Mouse (Mus musculus): ENCODE measurements at regions not wholly inside any gene's neighbourhood (a gene's known extent, or its start where the extent isn't known, plus 50 kb on each side); places are given as distances from the start of the nearest gene placed in this dataset.
A peak's percentile ranks its signal among the peaks of the same experiment; 100 is the strongest.

- Histone ChIP-seq H3K36me3 (ENCODE audit: control insufficient read depth, insufficient read depth, low read length) (no peaks in the 10 kb centered on the region), H3K27ac (ENCODE audit: insufficient read depth, low read depth, low read length) (no peak overlapping the region), H3K4me3 (ENCODE audit: insufficient read depth, low read depth, low read length) (no peak overlapping the region), H3K4me1 (ENCODE audit: control insufficient read depth, insufficient read depth, low read length) (no peaks in the 10 kb centered on the region), H3K27me3 (replicated peaks; ENCODE audit: control insufficient read depth, insufficient read depth, low read length) (no peaks in the 10 kb centered on the region)
- DNase-seq = no peak
- 68% methylated on average over 4 of the region's 4 CpGs for WGBS
- no peak for TF ChIP-seq POLR2A (IDR thresholded peaks at IDR 0.05; ENCODE audit: low read depth, low read length)
- TF ChIP-seq CTCF (conservative IDR thresholded peaks at IDR 0.05; ENCODE audit: insufficient read depth, insufficient read length, low read depth, low read length) = no peak
Observed at GRCm38 (mm10) chr13:78717686-78718431, 518.3 kb upstream of the Nr2f1 start.

- no peaks in the 10 kb centered on the region for H3K27me3 ChIP-seq (replicated peaks; ENCODE audit: control insufficient read depth, insufficient read depth, low read length)
- TF ChIP-seq POLR2A (IDR thresholded peaks at IDR 0.05; ENCODE audit: low read depth, low read length) = no peak
- no peak for TF ChIP-seq CTCF (conservative IDR thresholded peaks at IDR 0.05; ENCODE audit: insufficient read depth, insufficient read length, low read depth, low read length)
- no peak for DNase-seq
- H3K27ac ChIP-seq (ENCODE audit: insufficient read depth, low read depth, low read length) = no peak overlapping the region
- H3K4me1 ChIP-seq (ENCODE audit: control insufficient read depth, insufficient read depth, low read length) = no peaks in the 10 kb centered on the region
- no peaks in the 10 kb centered on the region for H3K36me3 ChIP-seq (ENCODE audit: control insufficient read depth, insufficient read depth, low read length)
- H3K4me3 ChIP-seq (ENCODE audit: insufficient read depth, low read depth, low read length) = no peak overlapping the region
- WGBS = 92% methylated on average over 1 of the region's 1 CpGs
Observed at GRCm38 (mm10) chr13:78717159-78717558, 517.6 kb upstream of the Nr2f1 start.

GRCm38 (mm10) chr13:78704693-78705092 is 505.1 kb upstream of the Nr2f1 start:
- Histone ChIP-seq H3K27ac (ENCODE audit: insufficient read depth, low read depth, low read length) (no peak overlapping the region), H3K4me1 (ENCODE audit: control insufficient read depth, insufficient read depth, low read length) (no peaks in the 10 kb centered on the region), H3K27me3 (replicated peaks; ENCODE audit: control insufficient read depth, insufficient read depth, low read length) (no peaks in the 10 kb centered on the region), H3K36me3 (ENCODE audit: control insufficient read depth, insufficient read depth, low read length) (no peaks in the 10 kb centered on the region), H3K4me3 (ENCODE audit: insufficient read depth, low read depth, low read length) (no peak overlapping the region)
- no peak for DNase-seq
- WGBS = 98% methylated on average over 1 of the region's 1 CpGs
- no peak for TF ChIP-seq CTCF (conservative IDR thresholded peaks at IDR 0.05; ENCODE audit: insufficient read depth, insufficient read length, low read depth, low read length)
- no peak for TF ChIP-seq POLR2A (IDR thresholded peaks at IDR 0.05; ENCODE audit: low read depth, low read length)

- no peaks in the 10 kb centered on the region for H3K4me1 ChIP-seq (ENCODE audit: control insufficient read depth, insufficient read depth, low read length)
- WGBS = 23% methylated on average over 3 of the region's 3 CpGs
- TF ChIP-seq POLR2A (IDR thresholded peaks at IDR 0.05; ENCODE audit: low read depth, low read length) (no peak), CTCF (conservative IDR thresholded peaks at IDR 0.05; ENCODE audit: insufficient read depth, insufficient read length, low read depth, low read length) (no peak)
- no peaks in the 10 kb centered on the region for H3K36me3 ChIP-seq (ENCODE audit: control insufficient read depth, insufficient read depth, low read length)
- no peaks in the 10 kb centered on the region for H3K27me3 ChIP-seq (replicated peaks; ENCODE audit: control insufficient read depth, insufficient read depth, low read length)
- DNase-seq = peak; percentile 8
- H3K27ac ChIP-seq (ENCODE audit: insufficient read depth, low read depth, low read length) = no peak overlapping the region
- H3K4me3 ChIP-seq (ENCODE audit: insufficient read depth, low read depth, low read length) = no peak overlapping the region
Observed at GRCm38 (mm10) chr13:78697814-78698519, 498.4 kb upstream of the Nr2f1 start.

GRCm38 (mm10) chr13:78679255-78679895 is 479.8 kb upstream of the Nr2f1 start:
- no peaks in the 10 kb centered on the region for H3K4me1 ChIP-seq (ENCODE audit: control insufficient read depth, insufficient read depth, low read length)
- no peaks in the 10 kb centered on the region for H3K27me3 ChIP-seq (replicated peaks; ENCODE audit: control insufficient read depth, insufficient read depth, low read length)
- DNase-seq = no peak
- no peak overlapping the region for H3K4me3 ChIP-seq (ENCODE audit: insufficient read depth, low read depth, low read length)
- no peak overlapping the region for H3K27ac ChIP-seq (ENCODE audit: insufficient read depth, low read depth, low read length)
- TF ChIP-seq POLR2A (IDR thresholded peaks at IDR 0.05; ENCODE audit: low read depth, low read length) (no peak), CTCF (conservative IDR thresholded peaks at IDR 0.05; ENCODE audit: insufficient read depth, insufficient read length, low read depth, low read length) (no peak)
- WGBS = 44% methylated on average over 4 of the region's 4 CpGs
- H3K36me3 ChIP-seq (ENCODE audit: control insufficient read depth, insufficient read depth, low read length) = no peaks in the 10 kb centered on the region

- Histone ChIP-seq H3K27ac (ENCODE audit: insufficient read depth, low read depth, low read length) (no peak overlapping the region), H3K4me1 (ENCODE audit: control insufficient read depth, insufficient read depth, low read length) (no peaks in the 10 kb centered on the region), H3K36me3 (ENCODE audit: control insufficient read depth, insufficient read depth, low read length) (no peaks in the 10 kb centered on the region), H3K27me3 (replicated peaks; ENCODE audit: control insufficient read depth, insufficient read depth, low read length) (no peaks in the 10 kb centered on the region), H3K4me3 (ENCODE audit: insufficient read depth, low read depth, low read length) (no peak overlapping the region)
- DNase-seq = no peak
- 69% methylated on average over 7 of the region's 7 CpGs for WGBS
- TF ChIP-seq POLR2A (IDR thresholded peaks at IDR 0.05; ENCODE audit: low read depth, low read length) (no peak), CTCF (conservative IDR thresholded peaks at IDR 0.05; ENCODE audit: insufficient read depth, insufficient read length, low read depth, low read length) (no peak)
Observed at GRCm38 (mm10) chr13:78678241-78678640, 478.7 kb upstream of the Nr2f1 start.

- TF ChIP-seq POLR2A (IDR thresholded peaks at IDR 0.05; ENCODE audit: low read depth, low read length) (no peak), CTCF (conservative IDR thresholded peaks at IDR 0.05; ENCODE audit: insufficient read depth, insufficient read length, low read depth, low read length) (no peak)
- Histone ChIP-seq H3K4me1 (ENCODE audit: control insufficient read depth, insufficient read depth, low read length) (no peaks in the 10 kb centered on the region), H3K27ac (ENCODE audit: insufficient read depth, low read depth, low read length) (no peak overlapping the region), H3K4me3 (ENCODE audit: insufficient read depth, low read depth, low read length) (no peak overlapping the region), H3K27me3 (replicated peaks; ENCODE audit: control insufficient read depth, insufficient read depth, low read length) (no peaks in the 10 kb centered on the region), H3K36me3 (ENCODE audit: control insufficient read depth, insufficient read depth, low read length) (no peaks in the 10 kb centered on the region)
- DNase-seq = no peak
- 85% methylated on average over 7 of the region's 7 CpGs for WGBS
Observed at GRCm38 (mm10) chr13:78658285-78658684, 458.7 kb upstream of the Nr2f1 start.
